Mouse (Mus musculus): ENCODE measurements at regions not wholly inside any gene's neighbourhood (a gene's known extent, or its start where the extent isn't known, plus 50 kb on each side); places are given as distances from the start of the nearest gene placed in this dataset.

DNA sequence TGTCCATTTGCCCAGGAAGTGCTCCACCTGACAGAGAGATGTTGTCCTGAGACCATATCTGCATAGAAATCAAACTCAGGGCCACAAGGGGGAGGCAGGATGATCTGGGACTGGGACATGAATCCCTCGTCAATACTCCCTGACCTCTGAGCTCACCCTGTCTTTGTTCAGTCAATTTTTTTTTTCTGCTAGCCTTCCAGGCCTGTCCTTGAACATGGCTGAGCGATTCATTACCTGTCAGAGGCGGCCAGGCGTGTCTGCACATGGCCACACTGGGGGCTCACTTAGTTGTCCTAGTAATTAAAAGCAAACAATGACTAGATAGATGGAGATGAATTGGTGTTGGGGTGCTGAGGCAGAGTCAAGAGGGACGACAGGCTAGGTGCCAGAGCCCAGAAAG is 162.6 kb downstream of the 9530068E07Rik start:
- TF ChIP-seq POLR2A (IDR thresholded peaks at IDR 0.05; ENCODE audit: low read depth, low read length) (no peak), CTCF (IDR thresholded peaks at IDR 0.05; ENCODE audit: borderline replicate concordance, insufficient read depth, low read length) (no peak)

Data from embryonic fibroblast, embryonic 13.5 days (primary cell).